ENCODE assay signal across 19 mouse cellular contexts in the genomic region with DNA sequence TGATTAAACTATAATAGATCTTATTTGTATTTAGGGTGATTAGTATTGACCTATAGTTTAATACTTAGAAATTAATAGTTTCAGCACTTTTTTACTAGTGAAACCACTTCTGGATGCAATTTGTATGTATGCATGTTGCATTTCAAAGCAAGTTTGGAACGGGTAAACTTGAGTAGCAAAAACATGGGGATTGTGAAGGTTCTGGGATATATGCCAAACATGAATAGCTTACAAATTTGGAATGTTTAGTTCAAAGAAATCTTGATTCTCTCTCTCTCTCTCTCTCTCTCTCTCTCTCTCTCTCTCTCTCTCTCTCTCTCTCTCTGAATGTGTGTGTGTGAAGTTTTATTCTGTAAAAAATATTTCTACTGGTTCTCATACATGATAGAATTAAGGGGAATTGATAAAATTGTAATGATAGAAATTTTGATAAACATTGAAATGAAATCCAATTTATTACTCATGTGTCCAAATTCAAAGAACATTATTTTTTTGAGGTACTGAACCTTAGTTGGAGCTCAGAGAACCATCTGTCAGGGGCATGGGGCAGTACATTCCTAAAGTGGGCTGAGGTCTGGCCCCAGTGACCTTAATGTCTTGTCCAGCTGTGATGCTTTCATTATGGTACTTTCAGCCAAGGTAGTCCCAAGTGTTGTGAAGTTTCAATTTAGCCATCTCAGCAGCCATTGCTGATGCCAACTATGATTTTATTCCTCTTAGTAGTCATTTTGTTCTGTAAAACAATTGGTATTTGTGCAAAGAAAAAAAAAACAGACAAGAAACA.
DNase-seq lines count a peak whose midpoint lies in the region; ATAC-seq and TF ChIP-seq lines count a peak whose summit lies in the region.
"Had no signal": no experiment of that assay in that cellular context is flagged by ENCODE, and none has a peak within 500 bp of the region (broad histone marks: within the 10 kb centered on the region; RNA-seq: fewer than 3 reads in every experiment).

No protein-coding gene starts in this region.

- WGBS in lung, embryonic 14.5 days: 26% methylated on average over 1 of the region's 1 CpGs
- 52% methylated on average over 1 of the region's 1 CpGs for WGBS in intestine, embryonic 16.5 days

- no peaks in the 10 kb centered on the region for H3K36me3 ChIP-seq in lung, embryonic 14.5 days (ENCODE audit: insufficient read depth)
- H3K36me3 ChIP-seq in intestine, embryonic 16.5 days (ENCODE audit: control insufficient read depth, insufficient read depth, low read length): no peaks in the 10 kb centered on the region
- H3K36me3 ChIP-seq: limb, embryonic 12.5 days; liver, embryonic 13.5 days; midbrain, embryonic 13.5 days; neural tube, embryonic 15.5 days; stomach, embryonic 15.5 days had no signal

- ATAC-seq in lung, embryonic 14.5 days (ENCODE audit: insufficient read depth): no peak
- ATAC-seq in intestine, embryonic 16.5 days: no peak
- ATAC-seq: forebrain, embryonic 13.5 days; hindbrain, embryonic 16.5 days; intestine, postnatal 0 days; midbrain, embryonic 13.5 days had no signal

- H3K9me3 ChIP-seq in lung, embryonic 14.5 days (ENCODE audit: low read depth, low read length): no peaks in the 10 kb centered on the region
- H3K9me3 ChIP-seq in intestine, embryonic 16.5 days (ENCODE audit: control insufficient read depth, low read length): no peaks in the 10 kb centered on the region
- H3K9me3 ChIP-seq: forebrain, embryonic 13.5 days; limb, embryonic 12.5 days; liver, embryonic 13.5 days; midbrain, embryonic 13.5 days; neural tube, embryonic 15.5 days; stomach, embryonic 15.5 days had no signal

- no peaks in the 10 kb centered on the region for H3K4me1 ChIP-seq in lung, embryonic 14.5 days (ENCODE audit: insufficient read depth)
- H3K4me1 ChIP-seq in intestine, embryonic 16.5 days (ENCODE audit: control insufficient read depth, insufficient read depth, low read length): no peaks in the 10 kb centered on the region
- H3K4me1 ChIP-seq: forebrain, embryonic 13.5 days; limb, embryonic 12.5 days; liver, embryonic 13.5 days; midbrain, embryonic 13.5 days; neural tube, embryonic 15.5 days; stomach, embryonic 15.5 days had no signal

- no peak overlapping the region for H3K4me2 ChIP-seq in lung, embryonic 14.5 days
- H3K4me2 ChIP-seq in intestine, embryonic 16.5 days (ENCODE audit: low read depth, low read length): no peak overlapping the region
- H3K4me2 ChIP-seq: forebrain, embryonic 13.5 days; limb, embryonic 12.5 days; liver, embryonic 13.5 days; midbrain, embryonic 13.5 days; neural tube, embryonic 15.5 days; stomach, embryonic 15.5 days had no signal

- H3K4me3 ChIP-seq in gastrocnemius, adult 2 months: no peak overlapping the region
- H3K4me3 ChIP-seq in lung, embryonic 14.5 days (ENCODE audit: low read depth, low read length): no peak overlapping the region
- H3K4me3 ChIP-seq in intestine, embryonic 16.5 days (ENCODE audit: low read length): no peak overlapping the region
- H3K4me3 ChIP-seq: forebrain, embryonic 13.5 days; limb, embryonic 12.5 days; liver, embryonic 13.5 days; midbrain, embryonic 13.5 days; neural tube, embryonic 15.5 days; stomach, embryonic 15.5 days had no signal

- intact Hi-C loops in gastrocnemius, adult 2 months (cut with DNase I): no loop called here
- intact Hi-C loops in gastrocnemius, postnatal 36 days (cut with DNase I): no loop called here

- DNase-seq in gastrocnemius, adult 2 months: peak; percentile 42
- no peak for DNase-seq in gastrocnemius, postnatal 36 days
- DNase-seq in lung, embryonic 14.5 days: peak; percentile 84
- DNase-seq in lung, adult 18-20 months: no peak
- peak; percentile 3 for DNase-seq in brain, adult 2 months (ENCODE audit: low read depth, low spot score)
- peak; percentile 56 for DNase-seq in gastrocnemius, postnatal 25 days
- no peak for DNase-seq in cerebellum, adult 11-12 months
- DNase-seq: adrenal gland, postnatal 25 days; cerebellum, adult 9-11 months; thymus, adult 18-20 months had no signal

- peak overlapping the region; percentile 66 for H3K27ac ChIP-seq in gastrocnemius, adult 2 months
- no peak overlapping the region for H3K27ac ChIP-seq in lung, embryonic 14.5 days (ENCODE audit: low read depth)
- H3K27ac ChIP-seq in intestine, embryonic 16.5 days (ENCODE audit: low read length): no peak overlapping the region
- H3K27ac ChIP-seq: forebrain, embryonic 13.5 days; limb, embryonic 12.5 days; liver, embryonic 13.5 days; midbrain, embryonic 13.5 days; neural tube, embryonic 15.5 days; stomach, embryonic 15.5 days had no signal

- no peaks in the 10 kb centered on the region for H3K27me3 ChIP-seq in lung, embryonic 14.5 days (ENCODE audit: insufficient read depth, low read length)
- H3K27me3 ChIP-seq in intestine, embryonic 16.5 days (replicated peaks; ENCODE audit: control insufficient read depth, insufficient read depth, low read length): no peaks in the 10 kb centered on the region
- H3K27me3 ChIP-seq: forebrain, embryonic 13.5 days; limb, embryonic 12.5 days; liver, embryonic 13.5 days; midbrain, embryonic 13.5 days; neural tube, embryonic 15.5 days; stomach, embryonic 15.5 days had no signal

- TF ChIP-seq CTCF in gastrocnemius, adult 2 months (IDR thresholded peaks at IDR 0.05): no peak
- no peak for TF ChIP-seq CTCF in lung, embryonic 14.5 days (IDR thresholded peaks at IDR 0.05; ENCODE audit: low read depth)

- no peak overlapping the region for H3K9ac ChIP-seq in lung, embryonic 14.5 days
- H3K9ac ChIP-seq in intestine, embryonic 16.5 days (ENCODE audit: low read depth, low read length): no peak overlapping the region
- H3K9ac ChIP-seq: forebrain, embryonic 13.5 days; limb, embryonic 12.5 days; liver, embryonic 13.5 days; midbrain, embryonic 13.5 days; neural tube, embryonic 15.5 days; stomach, embryonic 15.5 days had no signal

Comparison
In these comparisons a context has a peak if more than half of its experiments do, and no peak if none do; other contexts are left out.
1. DNase-seq: peak in gastrocnemius, adult 2 months (single experiment), lung, embryonic 14.5 days (single experiment), brain, adult 2 months (single experiment) and gastrocnemius, postnatal 25 days (single experiment); none in gastrocnemius, postnatal 36 days (0 of 2), lung, adult 18-20 months (0 of 2) and cerebellum, adult 11-12 months (single experiment).